Mouse (Mus musculus) myocyte (in vitro differentiated cells): Measurements from ENCODE around the gene Tmppe. TPM values are rescaled to one million over a fixed set of nuclear protein-coding genes. Genes with fewer than 3 reads are reported as not detected.
"Not testable (repeated sequence)": the region's sequence is repeated elsewhere in the genome, so short reads cannot be mapped to it uniquely, and the experiment has no call there.

Source experiments
- H3K27me3 ChIP-seq: one replicate; pipeline ENCODE4 v1.6.1; 2011; ENCODE audit not compliant: control insufficient read depth, insufficient read depth, insufficient read length
- H3K36me3 ChIP-seq: one replicate; pipeline ENCODE4 v1.6.1; 2011; ENCODE audit not compliant: control insufficient read depth, insufficient read depth
- H3K4me2 ChIP-seq: one replicate; pipeline ENCODE4 v1.6.1; 2011; ENCODE audit warnings: low read depth, control low read depth
- H3K4me3 ChIP-seq: one replicate; pipeline ENCODE4 v1.5.1; 2011; ENCODE audit warnings: mild to moderate bottlenecking, control low read depth, moderate library complexity
- H3K79me2 ChIP-seq: one replicate; pipeline ENCODE4 v1.6.1; 2011; ENCODE audit not compliant: control insufficient read depth, insufficient read depth
- H3ac ChIP-seq: one replicate; pipeline ENCODE4 v1.6.1; 2011; ENCODE audit not compliant: control insufficient read depth, insufficient read length
- CEBPB ChIP-seq: IDR thresholded peaks from 2 replicates; pipeline ENCODE4 v1.6.1; 2011; ENCODE audit warnings: mild to moderate bottlenecking, moderate library complexity; ENCODE audit not compliant: poor library complexity, insufficient read depth, severe bottlenecking
- E2F4 ChIP-seq: IDR thresholded peaks from one replicate; pipeline ENCODE4 v1.6.1; 2011; ENCODE audit warnings: mild to moderate bottlenecking, control low read depth, moderate library complexity; ENCODE audit not compliant: insufficient read depth
- MAX ChIP-seq: IDR thresholded peaks from one replicate; pipeline ENCODE4 v1.6.1; 2011; ENCODE audit warnings: low read depth, mild to moderate bottlenecking, control low read depth
- MYOD1 ChIP-seq, 3 experiments: IDR thresholded peaks; one replicate each; pipeline ENCODE4 v1.6.1; 2011; ENCODE audit warnings: control low read depth in 2 of 3, low read depth in 2 of 3, mild to moderate bottlenecking in 2 of 3, moderate library complexity in 1 of 3; ENCODE audit not compliant: insufficient read length in 2 of 3, control insufficient read depth in 1 of 3
- MYOG ChIP-seq, 3 experiments: IDR thresholded peaks; one replicate each; pipeline ENCODE4 v1.6.1; 2011; ENCODE audit warnings: control low read depth in 2 of 3, low read depth in 2 of 3, mild to moderate bottlenecking in 2 of 3; ENCODE audit not compliant: insufficient read length in 2 of 3, control insufficient read depth in 1 of 3, insufficient read depth in 1 of 3
- POLR2A ChIP-seq: IDR thresholded peaks from one replicate; pipeline ENCODE4 v1.6.1; 2011; ENCODE audit warnings: low read depth, mild to moderate bottlenecking, control low read depth, moderate library complexity; ENCODE audit not compliant: insufficient read length
- POLR2AphosphoS2 ChIP-seq: IDR thresholded peaks from one replicate; pipeline ENCODE4 v1.6.1; 2011; ENCODE audit warnings: low read depth, control low read depth; ENCODE audit not compliant: insufficient read length
- REST ChIP-seq: IDR thresholded peaks from one replicate; pipeline ENCODE4 v1.6.1; 2011; ENCODE audit warnings: mild to moderate bottlenecking, control low read depth, moderate library complexity; ENCODE audit not compliant: insufficient read depth, insufficient read length
- SRF ChIP-seq: IDR thresholded peaks from one replicate; pipeline ENCODE4 v1.6.1; 2011; ENCODE audit warnings: low read depth; ENCODE audit not compliant: control insufficient read depth, insufficient read length
- TCF12 ChIP-seq: IDR thresholded peaks from one replicate; pipeline ENCODE4 v1.6.1; 2011; ENCODE audit warnings: mild to moderate bottlenecking, control low read depth; ENCODE audit not compliant: poor library complexity, insufficient read depth, severe bottlenecking
- TCF3 ChIP-seq: IDR thresholded peaks from one replicate; pipeline ENCODE4 v1.6.1; 2011; ENCODE audit warnings: low read depth, control low read depth; ENCODE audit not compliant: insufficient read length
- USF1 ChIP-seq: IDR thresholded peaks from one replicate; pipeline ENCODE4 v1.6.1; 2011; ENCODE audit warnings: low read depth, mild to moderate bottlenecking, control low read depth, moderate library complexity
- polyA plus RNA-seq: library from polyadenylated mRNA; unstranded; fragments of >200 nt; fragmentation: generic; extraction: Trizol; gene quantifications from one replicate; pipeline ENCODE4 v1.2.1, GENCODE M21; 2012; ENCODE audit warnings: missing spikeins

The Tmppe gene
- polyA plus RNA-seq, 1 experiment, result 1.7 TPM

- TF ChIP-seq MYOD1 (IDR thresholded peaks at IDR 0.05; ENCODE audit: control insufficient read depth in 1 of 3, insufficient read length in 2 of 3, low read depth in 2 of 3) (no peak), E2F4 (no peak), MAX (no peak), CEBPB (no peak), POLR2AphosphoS2 (no peak)
- Histone ChIP-seq H3K4me3 (no peak overlapping the region), H3ac (no peak overlapping the region), H3K79me2 (no peaks in the 10 kb centered on the region), H3K36me3 (no peaks in the 10 kb centered on the region), H3K27me3 (no peaks in the 10 kb centered on the region), H3K4me2 (peak overlapping the region; percentile 39)
These were observed 12.1 kb upstream of the Tmppe start for GRCm38 (mm10) chr9:114388701-114389370.

- TF ChIP-seq MYOD1 (IDR thresholded peaks at IDR 0.05; ENCODE audit: control insufficient read depth in 1 of 3, insufficient read length in 2 of 3, low read depth in 2 of 3) (no peak), SRF (no peak), CEBPB (no peak), POLR2AphosphoS2 (no peak), MYOG (IDR thresholded peaks at IDR 0.05; ENCODE audit: control insufficient read depth in 1 of 3, insufficient read depth in 1 of 3, insufficient read length in 2 of 3, low read depth in 2 of 3) (no peak), TCF3 (no peak), POLR2A (no peak), REST (no peak), E2F4 (no peak), MAX (no peak), TCF12 (no peak), USF1 (no peak)
- Histone ChIP-seq H3K4me2 (peak overlapping the region; percentile 12), H3K79me2 (no peaks in the 10 kb centered on the region), H3K4me3 (peak overlapping the region; percentile 22), H3ac (peak overlapping the region; percentile 54), H3K27me3 (no peaks in the 10 kb centered on the region), H3K36me3 (no peaks in the 10 kb centered on the region)
These were observed 11.5 kb upstream of the Tmppe start for GRCm38 (mm10) chr9:114389371-114389904.

GRCm38 (mm10) chr9:114389905-114390748 is 10.8 kb upstream of the Tmppe start, which contains the start of gene Crtap:
Gene Crtap, minus strand, starts transcription at chr9:114390675.
- TF ChIP-seq MYOG (IDR thresholded peaks at IDR 0.05; ENCODE audit: control insufficient read depth in 1 of 3, insufficient read depth in 1 of 3, insufficient read length in 2 of 3, low read depth in 2 of 3) (peak in 1 of 3 experiments; percentile 12), POLR2A (peak; percentile 55), POLR2AphosphoS2 (no peak), E2F4 (no peak)
- H3K4me3 ChIP-seq, result peak within 1 kb of the TSS; percentile 22

GRCm38 (mm10) chr9:114390749-114391075 is 10.2 kb upstream of the Tmppe start:
- H3K79me2 ChIP-seq, result no peaks in the 10 kb centered on the region
- peak overlapping the region; percentile 54 for H3ac ChIP-seq
- no peak for TF ChIP-seq POLR2A
- no peak for TF ChIP-seq USF1
- no peak for TF ChIP-seq TCF12
- TF ChIP-seq MYOD1 (IDR thresholded peaks at IDR 0.05; ENCODE audit: control insufficient read depth in 1 of 3, insufficient read length in 2 of 3, low read depth in 2 of 3), result no peak
- no peak for TF ChIP-seq MAX
- no peak for TF ChIP-seq SRF
- TF ChIP-seq TCF3, result no peak
- no peak for TF ChIP-seq REST
- no peak for TF ChIP-seq E2F4
- no peak for TF ChIP-seq POLR2AphosphoS2
- no peak for TF ChIP-seq MYOG (IDR thresholded peaks at IDR 0.05; ENCODE audit: control insufficient read depth in 1 of 3, insufficient read depth in 1 of 3, insufficient read length in 2 of 3, low read depth in 2 of 3)
- no peak for TF ChIP-seq CEBPB
- H3K27me3 ChIP-seq, result no peaks in the 10 kb centered on the region
- H3K4me3 ChIP-seq, result peak overlapping the region; percentile 22
- H3K36me3 ChIP-seq, result no peaks in the 10 kb centered on the region
- H3K4me2 ChIP-seq, result peak overlapping the region; percentile 88

More at GRCm38 (mm10) chr9:114389905-114390748, 10.8 kb upstream of the Tmppe start, which contains the start of gene Crtap:
- H3K36me3 ChIP-seq, result no peaks in the 10 kb centered on the region
- H3K79me2 ChIP-seq, result no peaks in the 10 kb centered on the region
- H3K4me2 ChIP-seq, result peak within 1 kb of the TSS; percentile 88
- H3K27me3 ChIP-seq, result no peaks in the 10 kb centered on the region
- peak within 1 kb of the TSS; percentile 54 for H3ac ChIP-seq

- not testable (repeated sequence) for H3K4me3 ChIP-seq, H3K36me3 ChIP-seq, H3K79me2 ChIP-seq, H3K27me3 ChIP-seq, H3K4me2 ChIP-seq, H3ac ChIP-seq
These were observed 6.8 kb upstream of the Tmppe start for GRCm38 (mm10) chr9:114394136-114394535.
